Mouse (Mus musculus): ENCODE measurements around the gene Mvp. TPM values are rescaled to one million over a fixed set of nuclear protein-coding genes. Genes with fewer than 3 reads are reported as not detected.

Gene Mvp
- total RNA-seq (2014; fragmentation: Nextera tagmentation) (9.8 and 13.1 TPM in 2 replicates), total RNA-seq (2017) (17.7 and 22.1 TPM in 2 replicates)

DNA sequence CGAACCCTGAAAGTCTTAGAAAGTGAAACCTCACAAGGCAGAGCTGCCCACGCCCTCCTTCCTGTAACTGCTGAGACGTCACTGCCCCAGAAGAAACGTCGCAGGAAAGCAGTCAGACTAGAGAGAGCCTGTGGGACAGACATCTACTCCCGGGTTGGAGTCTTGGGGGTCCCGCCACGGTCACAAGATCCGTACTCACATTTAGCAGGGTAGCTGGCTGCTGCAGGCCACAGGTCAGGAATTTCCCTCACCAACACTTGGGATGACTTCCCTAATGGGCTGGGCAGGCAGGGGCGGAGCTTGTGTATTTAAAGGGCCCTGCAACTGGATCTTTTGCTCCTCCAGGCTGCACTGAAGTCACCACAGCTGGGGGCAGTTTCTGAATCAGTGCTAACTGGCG lies at the start of gene Mvp:
Mvp (minus strand) TSS at position 302 of the 400 bp plus-strand sequence.
- peak; percentile 26 for ATAC-seq (replicated peaks; ENCODE audit: poor library complexity, severe bottlenecking)

GRCm38 (mm10) chr7:127055026-127055585 lies 40.7 kb upstream of the Mvp start:
- no peak for ATAC-seq (replicated peaks; ENCODE audit: poor library complexity, severe bottlenecking)

- ATAC-seq (replicated peaks; ENCODE audit: poor library complexity, severe bottlenecking): peak; percentile 99
These were observed 27.6 kb upstream of the Mvp start, which contains the start of gene Kif22 for GRCm38 (mm10) chr7:127041851-127042672. Gene Kif22 (minus strand): TSS chr7:127042471.

- no peak for ATAC-seq (replicated peaks; ENCODE audit: poor library complexity, severe bottlenecking)
These were observed 16.8 kb upstream of the Mvp start for GRCm38 (mm10) chr7:127031244-127031643.

- no peak for ATAC-seq (replicated peaks; ENCODE audit: poor library complexity, severe bottlenecking)
These were observed 15.8 kb upstream of the Mvp start for GRCm38 (mm10) chr7:127030172-127030571.

DNA sequence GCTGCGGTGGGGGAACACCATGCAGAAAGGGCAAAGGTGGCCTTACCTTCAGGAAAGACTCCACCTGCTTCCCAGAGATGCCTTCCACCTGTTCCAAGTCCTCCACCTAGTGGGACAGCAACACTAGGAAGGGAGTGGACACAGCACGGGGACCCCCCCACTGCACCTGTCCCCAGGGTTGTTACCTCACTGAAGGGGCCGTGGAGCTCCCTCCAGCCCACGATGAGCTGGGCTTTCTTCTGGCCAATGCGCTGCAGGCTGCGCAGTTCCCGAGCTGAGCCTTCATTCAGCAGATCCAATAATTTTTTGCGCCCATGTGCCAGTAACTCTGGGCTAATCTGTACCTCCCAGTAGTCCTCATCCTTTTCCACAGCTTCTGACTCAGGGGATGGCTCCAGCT lies 13.5 kb upstream of the Mvp start:
- ATAC-seq (replicated peaks; ENCODE audit: poor library complexity, severe bottlenecking): no peak

- ATAC-seq (replicated peaks; ENCODE audit: poor library complexity, severe bottlenecking): peak; percentile 78
These were observed 12.7 kb upstream of the Mvp start, which contains the start of gene Maz for GRCm38 (mm10) chr7:127026984-127027726. Gene Maz (minus strand): TSS chr7:127027037.

- 0 out of 2 replicates have a peak, but pooled peaks have one; percentile 0 for ATAC-seq (replicated peaks; ENCODE audit: poor library complexity, severe bottlenecking)
These were observed 12.2 kb upstream of the Mvp start for GRCm38 (mm10) chr7:127026616-127026983.

GRCm38 (mm10) chr7:127026161-127026600 lies 11.8 kb upstream of the Mvp start:
- peak; percentile 11; the same call in 1 of the 2 replicates for ATAC-seq (replicated peaks; ENCODE audit: poor library complexity, severe bottlenecking)

DNA sequence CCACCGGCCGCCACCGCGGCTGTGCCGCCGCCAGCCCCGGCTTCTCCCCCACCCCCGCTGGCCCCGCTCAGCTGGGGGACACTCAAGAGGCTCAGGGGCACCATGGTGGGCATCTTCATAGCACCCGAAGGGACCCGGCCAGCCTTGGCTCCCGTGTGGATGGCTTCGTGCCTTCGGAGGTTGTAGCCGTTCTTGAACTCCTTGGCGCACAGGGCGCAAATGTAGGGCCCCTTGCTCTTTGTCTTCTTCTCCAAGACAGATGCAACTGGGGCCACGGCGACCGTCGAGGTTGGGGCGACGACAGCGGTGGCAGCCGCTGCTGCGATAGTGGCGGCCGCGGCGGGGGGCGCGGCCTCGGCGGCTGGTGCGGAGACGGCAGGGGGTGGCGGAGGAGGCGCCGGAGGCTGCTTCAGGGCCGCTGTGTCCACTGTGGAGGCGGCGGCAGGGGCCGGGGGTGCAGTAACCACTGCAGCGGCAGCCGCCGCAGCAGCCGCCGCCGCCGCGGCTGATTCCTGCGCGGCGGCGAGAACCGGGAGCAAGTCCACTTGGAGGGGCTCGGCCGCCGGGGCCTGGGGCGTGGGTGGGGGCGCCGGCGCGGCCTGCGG lies 11.2 kb upstream of the Mvp start:
- no peak for ATAC-seq (replicated peaks; ENCODE audit: poor library complexity, severe bottlenecking)

DNA sequence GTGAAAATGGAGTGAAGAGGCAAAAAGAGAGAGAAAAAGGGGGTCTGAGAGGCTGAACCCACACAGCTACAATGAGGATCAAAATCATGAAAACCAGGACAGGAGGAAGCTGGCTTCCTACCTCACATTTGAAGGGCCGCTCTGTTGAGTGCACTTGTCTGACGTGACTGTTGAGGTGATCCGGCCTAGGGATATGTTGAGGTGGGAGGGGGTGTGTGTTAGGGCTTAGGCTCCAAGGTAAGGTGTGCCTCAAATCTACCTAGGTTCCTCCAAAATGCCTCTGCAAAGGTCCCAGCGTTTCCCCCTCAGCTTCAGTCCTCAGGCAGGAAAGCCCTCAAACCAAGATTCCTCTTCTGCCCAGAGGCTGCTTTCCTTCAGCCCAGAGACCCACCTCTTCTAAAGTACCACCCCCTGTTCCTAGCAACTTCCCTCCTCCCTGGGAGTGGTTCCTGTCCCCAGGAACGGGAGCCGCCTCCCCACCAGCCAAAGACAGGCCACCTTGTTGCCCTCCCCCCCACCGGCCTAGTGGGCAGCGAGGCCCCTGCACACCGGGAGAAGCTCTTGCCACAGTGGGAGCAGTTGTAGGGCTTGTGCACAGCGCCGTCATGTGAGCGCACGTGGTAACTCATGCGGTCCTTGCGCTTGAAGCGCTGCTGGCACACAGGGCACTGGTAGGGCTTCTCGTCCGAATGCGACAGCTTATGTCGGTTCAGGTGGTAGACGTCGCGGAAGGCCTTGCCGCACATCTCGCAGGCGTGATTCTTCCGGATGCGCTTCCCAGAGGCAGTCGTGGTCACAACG lies 10.5 kb upstream of the Mvp start:
- peak; percentile 30 for ATAC-seq (replicated peaks; ENCODE audit: poor library complexity, severe bottlenecking)

GRCm38 (mm10) chr7:127023896-127024690 lies 9.7 kb upstream of the Mvp start:
- ATAC-seq (replicated peaks; ENCODE audit: poor library complexity, severe bottlenecking): no peak

DNA sequence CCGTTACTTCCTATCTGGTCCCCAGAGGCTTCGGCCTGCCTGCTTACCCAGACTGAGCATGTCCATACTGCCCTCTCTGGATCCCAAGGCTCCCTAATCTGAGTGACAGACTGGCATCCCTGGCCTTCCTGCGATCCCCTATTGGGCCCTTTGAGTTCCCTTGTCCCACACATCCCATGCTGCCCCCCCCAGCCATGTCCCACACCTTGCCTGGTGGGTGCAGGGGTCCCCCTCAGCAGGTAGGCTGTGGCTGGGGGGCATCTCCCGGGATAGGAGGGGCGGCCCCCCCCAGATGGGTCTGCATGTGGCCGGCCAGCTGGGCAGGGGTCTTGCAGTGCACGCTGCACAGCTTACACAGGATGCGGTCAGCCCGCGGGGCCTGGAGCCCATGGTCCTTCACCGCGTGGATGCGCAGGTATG lies 8.9 kb upstream of the Mvp start:
- ATAC-seq (replicated peaks; ENCODE audit: poor library complexity, severe bottlenecking): no peak

- no peak for ATAC-seq (replicated peaks; ENCODE audit: poor library complexity, severe bottlenecking)
These were observed 8.3 kb upstream of the Mvp start for GRCm38 (mm10) chr7:127022528-127023271.

DNA sequence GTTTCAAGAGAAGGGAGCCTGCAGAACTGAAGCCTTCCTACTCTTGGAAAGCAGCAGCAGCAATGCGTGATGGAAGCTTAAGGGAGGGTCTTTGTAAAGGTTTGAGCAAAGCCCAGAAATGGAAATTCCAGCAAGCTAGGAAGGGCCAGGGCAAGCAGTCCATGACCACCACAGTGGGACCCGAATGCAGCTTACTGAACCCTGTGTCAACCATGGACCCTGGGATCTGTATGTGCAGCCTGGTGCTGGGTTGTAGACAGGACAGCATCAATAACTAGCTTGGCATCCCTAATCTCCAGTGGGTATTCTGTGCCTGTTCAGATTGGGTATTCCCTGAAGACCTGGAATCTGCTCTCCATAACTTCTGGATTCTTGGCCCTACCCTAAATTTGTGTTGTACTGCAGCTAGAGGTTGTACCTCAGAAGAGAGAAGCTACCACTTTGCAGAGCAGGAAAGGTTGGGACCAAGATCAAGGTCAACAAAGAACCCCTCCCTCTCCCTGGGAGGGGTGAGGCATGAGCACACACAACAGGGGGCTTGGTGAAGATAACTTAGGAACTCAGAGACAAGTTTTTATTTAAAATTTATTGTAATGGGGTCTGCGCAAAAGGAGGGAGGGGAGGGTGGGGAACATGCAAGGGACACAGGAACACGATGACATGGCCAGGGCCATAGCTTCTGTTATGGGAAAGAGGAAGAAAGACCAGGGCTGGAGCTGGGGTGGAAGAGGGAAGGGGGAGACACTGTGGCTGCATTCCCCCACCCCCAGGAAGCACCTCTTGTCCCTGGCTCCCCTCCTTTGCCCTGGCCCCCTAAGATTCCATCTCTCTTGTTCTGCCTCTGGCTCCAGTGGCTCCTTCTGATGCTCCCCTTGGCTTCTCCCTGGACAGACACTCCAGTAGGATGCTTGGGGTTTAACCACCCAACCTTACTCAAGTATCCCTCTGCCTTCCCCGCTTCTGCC lies 7.4 kb upstream of the Mvp start:
- ATAC-seq (replicated peaks; ENCODE audit: poor library complexity, severe bottlenecking): no peak

DNA sequence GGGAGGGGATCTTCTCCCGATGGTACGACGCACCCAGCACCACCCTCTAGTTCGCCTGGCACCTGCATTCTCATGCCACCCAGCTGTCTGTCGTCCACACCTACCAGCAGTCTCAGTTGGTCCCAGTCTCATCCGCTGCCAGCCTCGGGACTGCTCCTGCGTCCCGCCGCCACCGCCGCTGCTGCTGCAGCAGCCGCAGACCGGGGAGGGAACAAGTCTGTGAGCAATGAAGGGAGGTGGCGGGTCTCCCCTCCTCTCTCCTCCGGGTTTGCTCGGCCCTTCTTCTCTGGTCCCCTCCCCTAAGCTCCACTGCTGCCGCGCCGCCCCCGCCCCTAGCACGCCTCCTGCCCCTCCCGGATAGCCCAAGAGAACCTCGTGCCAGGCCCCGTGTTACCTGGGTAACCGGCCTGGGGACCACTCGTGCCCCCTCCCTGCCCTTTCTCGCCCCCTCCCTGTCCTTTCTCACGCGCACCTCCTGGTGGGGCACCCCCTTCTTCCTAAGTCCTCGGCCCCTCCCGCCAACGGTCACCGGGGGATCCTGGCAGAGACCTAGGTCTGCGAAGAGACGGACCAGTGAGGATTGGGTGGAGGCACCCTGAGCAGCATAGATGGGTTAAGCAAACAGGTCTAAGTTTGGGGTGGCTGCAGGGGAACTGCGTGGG lies 6.6 kb upstream of the Mvp start, which contains the start of the genes Gm42742 and Prrt2:
Gm42742 (minus strand) TSS at position 197 of the 662 bp plus-strand sequence.
Prrt2 (minus strand) TSS at position 311 of the 662 bp plus-strand sequence.
- peak; percentile 4; the same call in 1 of the 2 replicates for ATAC-seq (replicated peaks; ENCODE audit: poor library complexity, severe bottlenecking)

Data from granulocyte monocyte progenitor cell, adult 5-6 weeks (primary cell).